Mouse (Mus musculus) 416B (cell line): Measurements from ENCODE around the gene Smim13.
"Not testable (repeated sequence)": the region's sequence is repeated elsewhere in the genome, so short reads cannot be mapped to it uniquely, and the experiment has no call there.

ENCODE experiments used
- DNase-seq: peaks from one replicate; pipeline ENCODE4 v3.0.0; 2011; ENCODE audit warnings: low read depth

Gene Smim13

DNA sequence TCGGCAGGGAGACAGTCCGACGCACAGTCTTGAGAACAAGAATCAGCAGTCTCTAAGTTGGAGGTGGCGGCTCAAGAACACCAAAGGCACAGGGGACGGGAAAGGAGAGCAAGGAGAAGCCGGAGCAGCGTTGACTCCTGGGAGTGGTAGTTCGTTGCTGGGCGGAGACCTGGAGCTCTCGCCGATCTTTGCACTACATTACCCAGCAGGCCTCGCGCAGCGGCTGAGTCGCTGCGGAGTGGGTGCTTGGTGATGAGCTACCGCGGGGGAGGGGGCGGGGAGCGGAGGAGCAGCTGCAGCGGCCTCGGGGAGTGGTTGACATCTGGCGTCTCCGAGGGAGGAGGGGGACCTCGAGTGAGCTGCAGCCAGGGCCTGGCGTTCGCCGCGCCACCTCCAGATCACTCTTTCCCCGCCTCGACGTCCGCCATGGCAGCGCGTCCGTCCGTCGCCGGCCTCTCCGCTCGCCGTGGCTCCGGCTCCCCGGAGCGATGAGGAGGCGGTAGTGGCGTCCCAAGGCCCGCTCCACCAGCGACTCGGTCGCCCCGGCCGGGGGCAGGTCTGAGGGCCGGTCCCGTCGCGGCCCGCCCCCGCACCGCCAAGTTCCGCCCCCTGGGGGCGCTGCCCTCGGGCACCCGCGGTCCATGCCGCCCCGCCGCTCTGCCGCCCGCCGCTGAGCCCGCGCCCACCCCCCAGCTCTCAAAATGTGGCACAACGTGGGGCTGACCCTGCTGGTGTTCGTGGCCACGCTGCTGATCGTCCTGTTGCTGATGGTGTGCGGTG is at the start of gene Smim13:
Gene Smim13, plus strand, starts transcription at position 307 of the 780 bp plus-strand sequence.
- DNase-seq: peak; percentile 97

DNA sequence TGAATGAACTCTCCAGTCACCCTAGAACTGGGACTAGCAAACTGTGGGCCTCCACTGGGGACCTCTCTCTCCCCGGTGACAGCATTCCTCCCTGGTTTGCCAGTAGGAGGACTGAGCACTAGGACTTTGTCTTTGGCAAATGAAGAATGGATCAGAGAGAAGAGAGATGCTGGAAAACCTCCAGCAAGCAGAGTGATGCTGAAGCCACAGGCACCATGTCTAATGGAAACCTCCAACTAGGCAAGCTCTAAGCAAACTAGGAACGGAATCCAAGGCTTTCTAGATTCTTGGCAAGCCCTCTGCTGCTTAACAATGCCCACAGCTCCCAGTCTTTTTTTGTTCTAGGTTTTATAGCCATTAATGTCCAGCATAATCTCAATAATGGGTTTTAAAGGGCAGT is 48.8 kb upstream of the Smim13 start:
- no peak for DNase-seq

DNA sequence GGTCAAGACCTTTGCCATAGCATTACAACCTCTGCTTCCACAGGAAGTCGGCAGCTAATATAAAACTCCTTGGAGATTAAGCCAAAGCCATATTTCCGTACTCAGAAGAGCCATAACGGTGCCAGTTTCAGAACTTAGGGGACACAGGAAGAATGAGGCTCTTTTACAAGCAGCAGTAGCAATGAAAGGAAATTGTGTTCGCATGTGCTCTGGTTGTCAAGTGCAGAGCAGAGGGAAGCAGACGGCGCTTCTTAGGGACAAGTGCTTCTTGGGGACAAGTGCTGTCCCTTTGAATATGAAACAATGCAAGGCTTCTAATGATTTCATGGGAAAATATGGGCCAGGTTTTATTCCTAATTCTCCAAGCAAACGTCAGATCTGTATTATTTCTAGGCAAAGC is 46.4 kb upstream of the Smim13 start:
- DNase-seq: no peak

- DNase-seq: no peak
Observed at GRCm38 (mm10) chr13:41203691-41204090, 46.0 kb upstream of the Smim13 start.

DNA sequence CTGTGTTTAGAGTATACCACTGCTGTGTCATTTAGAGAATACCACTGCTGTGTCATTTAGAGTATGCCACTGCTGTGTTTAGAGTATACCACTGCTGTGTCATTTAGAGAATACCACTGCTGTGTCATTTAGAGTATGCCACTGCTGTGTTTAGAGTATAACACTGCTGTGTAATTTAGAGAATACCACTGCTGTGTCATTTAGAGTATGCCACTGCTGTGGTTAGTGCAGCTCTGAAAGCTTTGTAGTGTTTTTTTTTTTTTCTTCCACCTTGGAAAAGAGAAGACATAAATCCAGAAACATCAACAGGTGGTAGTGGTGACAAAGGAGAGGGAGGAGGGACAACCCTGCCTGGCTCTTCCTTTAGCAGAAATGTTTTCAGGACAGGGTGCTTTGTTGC is 44.1 kb upstream of the Smim13 start:
- DNase-seq: not testable (repeated sequence)

DNA sequence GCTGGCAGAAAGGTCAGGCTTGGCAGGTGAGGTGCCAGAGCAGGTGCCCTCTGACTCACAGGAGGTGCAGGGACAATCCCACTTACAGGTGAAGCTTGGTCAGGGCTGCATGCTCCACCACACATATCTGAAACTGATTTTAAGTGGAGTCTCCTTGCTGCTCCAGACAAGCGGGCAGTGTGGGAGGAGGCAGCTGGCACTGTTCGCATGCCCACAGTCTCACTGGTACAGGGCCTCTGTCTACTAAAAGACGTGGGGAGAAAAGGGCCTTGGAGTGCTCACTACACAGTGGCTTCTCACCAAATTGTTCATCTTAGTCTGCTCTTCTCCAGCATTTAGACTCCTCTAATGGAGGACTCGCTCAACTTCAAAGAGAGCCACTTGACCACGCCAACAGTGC is 43.4 kb upstream of the Smim13 start:
- no peak for DNase-seq

- DNase-seq: no peak
Observed at GRCm38 (mm10) chr13:41211276-41211675, 38.4 kb upstream of the Smim13 start.

- no peak for DNase-seq
Observed at GRCm38 (mm10) chr13:41212558-41213322, 36.9 kb upstream of the Smim13 start.

DNA sequence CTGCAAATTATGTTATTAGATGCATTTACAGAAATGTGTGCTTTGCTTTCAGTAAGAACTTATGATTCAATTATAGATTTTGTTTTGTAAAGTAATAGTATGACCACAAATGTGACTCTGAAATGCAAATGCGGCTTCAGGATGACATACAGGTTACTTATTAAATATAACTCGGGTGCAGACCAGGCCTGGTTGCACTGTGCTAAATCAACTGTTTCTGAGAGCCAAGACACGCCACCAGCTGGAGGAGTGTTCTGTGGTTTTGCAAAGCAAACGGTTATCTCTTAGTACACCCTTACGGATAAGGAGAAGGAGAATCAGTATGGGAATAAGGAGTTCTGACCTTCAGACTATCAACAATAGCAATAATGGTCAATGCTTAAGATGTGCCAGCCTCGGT is 34.0 kb upstream of the Smim13 start:
- DNase-seq: no peak

DNA sequence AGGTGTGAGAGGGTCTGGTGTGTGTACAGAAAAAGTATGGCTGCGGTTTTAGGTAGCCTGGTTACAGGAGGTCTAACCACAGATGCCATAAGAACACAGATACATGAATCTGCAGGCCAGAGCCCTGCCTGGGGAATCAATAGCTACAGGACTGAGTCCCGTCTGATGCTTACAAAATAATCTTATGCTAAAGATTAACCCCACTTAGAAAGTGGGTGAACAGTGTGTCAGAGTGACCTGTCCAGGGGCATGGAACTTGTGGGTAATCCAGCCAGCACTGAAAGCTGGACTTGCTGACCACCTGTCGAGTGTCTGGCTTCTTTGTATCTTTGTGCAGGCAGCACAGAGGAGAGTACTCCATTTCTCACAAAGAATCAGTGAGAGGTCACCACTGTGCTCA is 33.4 kb upstream of the Smim13 start:
- no peak for DNase-seq

DNA sequence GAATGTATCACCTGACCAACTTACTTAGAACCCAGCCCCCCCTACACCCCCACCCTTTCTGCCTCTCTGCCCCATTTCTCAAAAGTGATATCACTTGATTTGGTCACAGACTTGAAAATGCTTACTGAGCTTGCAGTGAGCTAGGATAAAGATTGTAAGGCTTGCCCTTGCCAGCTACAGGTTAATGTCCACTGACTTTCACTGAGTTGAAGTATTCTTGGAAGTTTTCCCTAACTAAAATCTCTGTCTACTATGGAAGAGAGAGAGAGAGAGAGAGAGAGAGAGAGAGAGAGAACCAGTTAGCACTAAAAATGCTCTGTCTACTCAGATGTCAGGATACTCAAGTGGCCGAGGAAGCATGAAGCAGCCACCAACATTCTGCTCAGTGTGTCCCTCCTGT is 30.6 kb upstream of the Smim13 start:
- DNase-seq: no peak

DNA sequence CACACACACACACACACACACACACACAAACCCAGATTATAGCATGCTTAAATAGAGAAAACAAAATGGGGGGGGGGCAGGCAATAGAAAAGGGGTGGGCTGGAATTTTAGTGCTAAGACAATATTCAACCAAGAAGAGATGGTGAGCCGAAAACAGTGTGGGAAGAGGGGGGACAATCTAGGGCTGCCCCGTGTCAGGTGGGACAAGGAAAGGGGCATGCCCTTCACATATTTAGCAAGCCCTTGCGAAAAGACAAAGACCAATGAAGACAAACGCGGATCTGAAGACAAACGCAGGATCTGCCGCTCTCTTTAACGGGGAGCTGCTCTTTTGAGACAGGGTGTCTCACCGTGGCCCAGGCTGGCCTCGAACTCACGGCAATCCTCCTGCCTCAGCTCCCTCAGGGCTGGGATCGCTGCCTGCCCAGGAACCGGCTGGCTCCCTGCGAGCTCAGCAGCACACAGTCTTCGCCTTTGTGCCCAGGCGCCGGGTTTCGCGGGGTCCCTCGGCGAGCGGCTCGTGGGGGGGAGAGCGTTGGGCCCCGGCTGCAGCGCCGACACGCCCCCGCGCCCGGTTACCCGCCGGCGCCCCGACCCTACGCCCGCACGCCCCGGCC is 29.8 kb upstream of the Smim13 start:
- DNase-seq: no peak

DNA sequence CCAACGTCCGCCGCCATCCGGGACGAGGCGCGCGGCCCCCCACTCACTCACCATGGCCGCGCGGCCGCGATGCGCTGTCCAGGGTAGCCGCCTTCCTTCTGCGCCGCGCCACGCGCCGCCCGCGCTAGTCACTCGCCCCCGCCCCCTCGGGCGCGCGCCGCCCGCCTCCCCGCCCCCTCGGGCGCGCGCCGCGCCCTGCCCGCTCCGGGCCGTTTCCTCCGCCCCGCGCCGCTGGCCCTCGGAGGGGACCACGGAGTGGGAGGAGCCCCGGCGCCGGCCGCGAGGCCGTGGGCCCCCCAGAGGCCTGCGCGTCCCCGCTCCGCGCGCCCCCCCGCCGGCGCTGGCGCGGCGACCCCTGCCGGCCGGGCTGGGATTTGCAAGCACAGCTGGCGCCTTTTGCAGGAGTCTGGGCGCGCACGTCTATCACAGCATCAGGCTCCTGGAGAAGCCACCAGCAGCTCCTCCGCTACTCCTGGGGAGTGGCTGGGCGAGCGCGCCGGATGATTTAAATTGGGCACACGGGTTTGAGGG is 29.3 kb upstream of the Smim13 start, which contains the start of gene Elovl2:
Gene Elovl2, minus strand, starts transcription at position 102 of the 531 bp plus-strand sequence.
- no peak for DNase-seq

DNA sequence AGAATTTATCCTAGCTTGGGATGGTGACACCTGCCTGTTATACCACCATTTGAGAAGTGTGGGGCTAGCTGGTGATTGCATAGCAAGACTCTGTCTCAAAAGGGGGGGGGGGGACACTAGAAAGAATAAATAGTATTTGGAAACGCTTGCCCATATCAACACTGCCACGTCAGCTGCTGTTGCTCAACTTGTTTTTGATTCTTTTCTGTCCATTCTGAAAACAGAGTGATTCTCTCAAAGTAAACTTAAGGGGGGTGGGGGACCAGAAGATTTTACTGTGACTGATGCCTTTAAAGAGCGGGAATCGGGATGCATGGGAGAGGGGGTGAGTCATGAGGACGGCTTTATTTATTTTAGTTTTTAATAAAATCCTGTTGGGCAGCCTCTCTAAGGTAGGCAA is 23.1 kb upstream of the Smim13 start:
- no peak for DNase-seq

DNA sequence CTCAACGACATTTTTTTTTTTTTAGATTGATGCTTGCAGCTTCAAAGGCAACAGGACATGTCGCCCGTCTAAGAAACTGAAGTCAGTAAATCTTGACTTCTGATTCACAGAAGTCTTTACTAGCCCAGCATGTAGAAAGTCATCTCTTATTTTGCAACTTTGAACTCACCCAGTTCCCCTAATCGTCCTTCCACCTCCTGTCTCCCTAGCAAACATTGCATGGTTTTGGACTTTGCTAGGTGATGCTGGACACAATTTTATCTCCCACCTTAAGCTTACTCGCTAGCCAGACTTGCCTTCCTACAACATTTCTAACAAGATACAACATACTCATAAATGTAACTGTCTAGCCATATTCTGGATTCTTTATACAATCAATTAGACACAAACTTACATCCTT is 21.6 kb upstream of the Smim13 start:
- DNase-seq: no peak

GRCm38 (mm10) chr13:41230256-41230655 is 19.4 kb upstream of the Smim13 start:
- peak; percentile 82 for DNase-seq

GRCm38 (mm10) chr13:41231389-41231983 is 18.2 kb upstream of the Smim13 start:
- DNase-seq: no peak

- no peak for DNase-seq
Observed at GRCm38 (mm10) chr13:41232209-41232608, 17.4 kb upstream of the Smim13 start.

DNA sequence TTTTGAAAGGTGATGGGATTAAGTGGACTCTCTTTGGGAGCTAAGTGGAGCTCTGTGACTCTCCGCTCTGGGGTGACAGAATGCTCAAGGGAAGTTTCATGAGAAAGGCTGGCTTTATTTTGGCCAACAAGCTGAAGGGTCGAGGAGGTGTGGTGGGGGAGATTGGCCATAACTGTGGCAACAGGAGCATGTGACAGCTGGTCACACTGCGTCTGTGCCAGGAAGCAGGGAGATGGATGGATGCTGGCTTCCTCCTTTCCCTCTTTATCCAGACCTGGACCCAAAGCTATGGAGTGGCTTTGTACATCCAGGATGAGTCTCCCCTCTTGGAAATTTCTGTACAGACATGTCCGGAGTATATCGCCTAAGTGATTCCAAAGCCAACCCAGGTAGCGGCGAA is 16.4 kb upstream of the Smim13 start:
- no peak for DNase-seq

DNA sequence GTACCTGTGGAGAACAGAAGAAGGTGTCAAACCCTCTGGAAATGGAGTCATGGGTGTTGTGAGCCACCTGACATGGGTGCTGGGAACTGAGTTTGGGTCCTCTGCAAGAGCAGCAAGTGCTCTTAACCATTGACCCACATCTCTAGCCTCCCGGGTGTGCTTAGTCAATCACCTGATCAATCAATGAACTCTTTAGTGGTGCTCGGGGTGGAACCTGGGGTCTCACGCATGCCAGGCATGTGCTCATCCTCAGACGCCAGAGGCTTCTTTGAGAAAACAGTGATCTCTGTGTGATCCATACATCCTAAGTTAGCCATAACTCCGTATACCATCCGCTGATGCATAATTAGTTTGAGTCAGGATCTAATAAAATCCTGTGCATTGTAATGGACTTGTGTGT is 14.5 kb upstream of the Smim13 start:
- DNase-seq: no peak

DNA sequence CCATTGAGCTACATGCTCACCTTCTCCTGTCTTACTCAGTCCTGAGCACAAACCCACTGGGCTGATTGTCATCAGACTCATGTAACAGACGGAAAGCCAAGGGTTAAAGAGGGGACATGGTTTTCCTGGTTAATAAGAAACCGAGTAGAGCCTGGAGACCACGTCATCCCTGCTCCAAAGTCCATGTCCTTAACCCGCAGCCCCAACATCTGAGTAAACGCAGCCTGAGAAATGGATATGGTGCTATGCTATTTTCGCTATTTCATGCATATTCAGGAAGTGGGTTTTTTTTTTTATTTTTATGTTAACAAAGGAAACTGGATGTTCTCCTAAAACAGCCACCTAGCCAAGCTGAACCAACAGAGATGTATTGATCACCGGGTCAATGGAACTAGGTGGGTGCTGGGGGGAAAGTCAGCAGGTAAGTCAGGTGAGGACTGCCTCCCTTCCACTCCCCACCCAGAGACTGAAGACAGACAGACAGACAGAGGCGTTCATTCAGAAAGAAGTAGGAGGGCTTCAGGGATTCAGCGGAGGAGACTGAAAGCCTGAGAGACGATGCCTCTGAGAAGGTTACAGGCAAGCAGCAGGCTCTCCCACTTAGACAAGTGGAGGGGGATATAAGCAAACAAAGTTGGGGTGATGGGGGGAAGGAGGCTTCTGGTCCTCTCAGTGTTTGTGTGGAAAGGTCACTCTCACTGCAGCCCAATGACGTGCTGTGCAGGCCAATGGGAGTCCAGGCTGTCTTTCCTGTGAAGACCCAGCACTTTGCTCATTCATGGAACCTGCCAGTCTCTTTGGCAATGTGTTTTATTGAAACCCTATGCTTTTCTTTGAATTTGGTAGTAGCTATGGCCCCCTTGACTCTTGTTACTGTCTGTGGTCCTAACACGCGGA is 13.6 kb upstream of the Smim13 start:
- peak; percentile 25 for DNase-seq
